ENCODE assay signal across 9 mouse cellular contexts in the genomic region with DNA sequence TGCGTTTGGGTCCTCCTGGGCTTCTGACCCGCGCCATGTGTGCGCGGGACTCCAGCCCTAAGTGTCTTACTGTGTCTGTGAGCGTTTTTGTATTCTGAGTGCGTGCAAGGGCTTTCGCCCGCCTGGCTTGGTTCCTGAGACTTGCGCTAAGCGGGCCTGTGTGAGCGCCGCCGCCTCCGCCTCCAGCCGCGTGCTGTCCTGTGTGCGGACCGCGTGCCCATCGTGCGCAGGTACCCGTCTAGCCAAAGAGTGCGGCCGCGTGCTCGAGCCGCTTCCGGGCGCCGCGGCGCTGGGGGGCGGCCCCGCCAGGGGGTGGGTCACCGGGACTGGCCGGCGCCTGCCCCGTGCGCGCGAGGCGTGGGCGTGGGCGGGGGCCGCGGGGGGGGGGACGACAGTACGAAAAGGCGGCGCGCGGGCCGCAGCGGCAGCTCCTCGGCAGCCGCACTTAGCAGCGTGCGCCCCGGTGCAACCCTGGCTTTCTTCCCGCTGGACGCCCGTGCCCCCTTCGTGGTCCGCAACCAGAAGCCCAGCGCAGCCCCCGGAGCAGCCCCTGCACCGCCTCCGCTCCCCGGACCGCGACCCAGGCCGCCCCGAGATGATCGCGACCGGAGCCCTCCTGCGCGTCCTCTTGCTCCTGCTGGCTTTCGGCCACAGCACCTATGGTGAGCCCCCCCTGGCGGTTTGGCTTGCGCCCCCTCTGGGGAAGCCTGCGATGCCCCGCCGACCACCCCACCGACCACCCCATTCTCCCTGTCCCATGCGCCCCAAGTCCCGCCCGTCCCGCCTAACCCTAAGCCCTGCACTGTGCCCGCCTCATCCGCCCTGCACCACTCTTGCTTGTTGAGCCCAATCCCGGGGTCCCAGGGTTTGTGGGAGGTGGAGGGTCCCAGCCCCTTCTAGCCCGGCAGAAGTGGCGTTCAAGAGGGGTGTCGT. TPM values are rescaled to one million over a fixed set of nuclear protein-coding genes. Genes with fewer than 3 reads are reported as not detected.
DNase-seq lines count a peak whose midpoint lies in the region; ATAC-seq and TF ChIP-seq lines count a peak whose summit lies in the region.
"Had no signal": no experiment of that assay in that cellular context is flagged by ENCODE, and none has a peak within 500 bp of the region (broad histone marks: within the 10 kb centered on the region; RNA-seq: fewer than 3 reads in every experiment).

No protein-coding gene starts in this region.

- DNase-seq in left cerebral cortex, postnatal 14 days (ENCODE audit: low spot score in 2 of 2): peak; percentile 33 to 44
- no peak for DNase-seq in left cerebral cortex, adult 8-10 months (ENCODE audit: low spot score in 2 of 2)
- DNase-seq in brain, embryonic 14.5 days (ENCODE audit: low read depth): peak; percentile 82
- DNase-seq in midbrain, embryonic 10.5 days (ENCODE audit: low spot score): peak; percentile 69
- DNase-seq in adipocyte (ENCODE audit: low spot score): no peak
- DNase-seq in cerebellum, postnatal 4 days (ENCODE audit: low spot score in 2 of 2): no peak
- DNase-seq in cerebellum, postnatal 36 days: no peak

- ATAC-seq in hindbrain, embryonic 12.5 days (ENCODE audit: low FRiP score): peak; percentile 42; the same call in 1 of the 2 replicates

- H3K27ac ChIP-seq in hindbrain, embryonic 12.5 days: peak overlapping the region; percentile 45
- H3K27ac ChIP-seq in midbrain, embryonic 10.5 days (replicated peaks): peak overlapping the region; percentile 87

- TF ChIP-seq CTCF in brain, embryonic 14.5 days (IDR thresholded peaks at IDR 0.05; ENCODE audit: borderline replicate concordance, extremely low read depth, insufficient read depth, insufficient read length): no peak

- H3K4me2 ChIP-seq in hindbrain, embryonic 12.5 days (replicated peaks): peak overlapping the region; percentile 82

- intact Hi-C loops in left cerebral cortex, postnatal 14 days (cut with DNase I): no loop called here

- H3K36me3 ChIP-seq in hindbrain, embryonic 12.5 days: no peaks in the 10 kb centered on the region
- no peaks in the 10 kb centered on the region for H3K36me3 ChIP-seq in midbrain, embryonic 10.5 days

- H3K9ac ChIP-seq in hindbrain, embryonic 12.5 days: peak overlapping the region; percentile 72

- H3K27me3 ChIP-seq in hindbrain, embryonic 12.5 days: peaks cover 83% of the 10 kb centered on the region
- peaks cover 100% of the 10 kb centered on the region for H3K27me3 ChIP-seq in midbrain, embryonic 10.5 days (ENCODE audit: low read depth, poor library complexity, severe bottlenecking)

- H3K4me3 ChIP-seq in hindbrain, embryonic 12.5 days: peak overlapping the region; percentile 49
- H3K4me3 ChIP-seq in midbrain, embryonic 10.5 days: peak overlapping the region; percentile 58
- H3K4me3 ChIP-seq: myocyte had no signal

- no peak for TF ChIP-seq POLR2A in brain, embryonic 14.5 days (IDR thresholded peaks at IDR 0.05; ENCODE audit: borderline replicate concordance, extremely low read depth, insufficient read depth, insufficient read length, poor library complexity, severe bottlenecking)

- WGBS in hindbrain, embryonic 12.5 days: under 1% methylated on average over 73 of the region's 96 CpGs
- under 1% methylated on average over 88 of the region's 96 CpGs for WGBS in midbrain, embryonic 10.5 days

- no peaks in the 10 kb centered on the region for H3K9me3 ChIP-seq in hindbrain, embryonic 12.5 days (replicated peaks)
- H3K9me3 ChIP-seq in midbrain, embryonic 10.5 days (replicated peaks): no peaks in the 10 kb centered on the region

- H3K4me1 ChIP-seq in hindbrain, embryonic 12.5 days: peaks cover 73% of the 10 kb centered on the region
- peaks cover 94% of the 10 kb centered on the region for H3K4me1 ChIP-seq in midbrain, embryonic 10.5 days

RNA-seq across cellular contexts. Expression of a gene that starts 0.7 kb away (rescaled TPM):
- total RNA-seq in left cerebral cortex, postnatal 14 days (2021): 1 to 10 TPM; 1.2 to 5.0 TPM
- total RNA-seq in left cerebral cortex, adult 8-10 months (2022): 10 to 100 TPM; 12.6 to 16.4 (median 13.7) TPM
- polyA plus RNA-seq in brain, embryonic 14.5 days (2012; rRNA removed): 303 and 331 TPM in 2 replicates
- 140 and 145 TPM in 2 replicates for polyA plus RNA-seq in hindbrain, embryonic 12.5 days (2016; fragmentation: Nextera tagmentation; extraction: Ambion mirVana)
- 107 and 118 TPM in 2 replicates for polyA plus RNA-seq in midbrain, embryonic 10.5 days (2016; fragmentation: Nextera tagmentation; extraction: Ambion mirVana)
- polyA plus RNA-seq: myocyte had no signal

Comparison
In these comparisons a context has a peak if more than half of its experiments do, and no peak if none do; other contexts are left out.
1. DNase-seq: peak in left cerebral cortex, postnatal 14 days (2 of 2), brain, embryonic 14.5 days (single experiment) and midbrain, embryonic 10.5 days (single experiment); none in left cerebral cortex, adult 8-10 months (0 of 2), adipocyte (single experiment), cerebellum, postnatal 4 days (0 of 2) and cerebellum, postnatal 36 days (0 of 2).